Mouse (Mus musculus) forebrain, embryonic 16.5 days (tissue): ENCODE results near the gene Rnaseh2b. TPM values are rescaled to one million over a fixed set of nuclear protein-coding genes. Genes with fewer than 3 reads are reported as not detected.

Source experiments
- ATAC-seq: fragments of 200-750 bp; cut with Nextera tagmentation; 2 replicates; pipeline ENCODE4 v1.8.0; 2017; ENCODE audit warnings: mild to moderate bottlenecking, moderate library complexity
- H3K27ac ChIP-seq: fragments of 300-500 bp; sonication (generic); 2 replicates; pipeline ENCODE4 v1.5.1; 2014; ENCODE audit warnings: low read length, control low read depth
- H3K27me3 ChIP-seq: fragments of 300-500 bp; sonication (generic); replicated peaks from 2 replicates; pipeline ENCODE4 v1.6.1; 2014; ENCODE audit warnings: low read length; ENCODE audit not compliant: control insufficient read depth, insufficient read depth
- H3K36me3 ChIP-seq: fragments of 300-500 bp; sonication (generic); 2 replicates; pipeline ENCODE4 v1.6.1; 2014; ENCODE audit not compliant: control insufficient read depth, insufficient read depth
- H3K4me1 ChIP-seq: fragments of 300-500 bp; sonication (generic); replicated peaks from 2 replicates; pipeline ENCODE4 v1.6.1; 2014; ENCODE audit warnings: low read length; ENCODE audit not compliant: control insufficient read depth, insufficient read depth
- H3K4me2 ChIP-seq: fragments of 300-500 bp; sonication (generic); 2 replicates; pipeline ENCODE4 v1.6.1; 2014; ENCODE audit warnings: mild to moderate bottlenecking, low read length, control low read depth
- H3K4me3 ChIP-seq: fragments of 300-500 bp; sonication (generic); replicated peaks from 2 replicates; pipeline ENCODE4 v1.5.1; 2014; ENCODE audit warnings: mild to moderate bottlenecking, low read length, control low read depth
- H3K9ac ChIP-seq: fragments of 300-500 bp; sonication (generic); replicated peaks from 2 replicates; pipeline ENCODE4 v1.6.1; 2014; ENCODE audit warnings: low read depth, low read length, control low read depth
- H3K9me3 ChIP-seq: fragments of 300-500 bp; sonication (generic); 2 replicates; pipeline ENCODE4 v1.6.1; 2016; ENCODE audit warnings: low read length; ENCODE audit not compliant: control insufficient read depth
- WGBS: fragments of 180-500 bp; shearing (Covaris S2); extraction: QIAGEN DNeasy Blood & Tissue Kit; methylation state at CpG from one replicate; pipeline ENCODE4 v1.1.7; 2014; 5-methylcytosine and 5-hydroxymethylcytosine counted together
- polyA plus RNA-seq: library from polyadenylated mRNA; unstranded; fragments of >200 nt; fragmentation: Nextera tagmentation; extraction: Ambion mirVana; gene quantifications from 2 replicates; pipeline ENCODE4 v1.2.1, GENCODE M21; 2015

The Rnaseh2b gene
- polyA plus RNA-seq, 1 experiment from 2014 or later = 47.9 TPM

- H3K9ac ChIP-seq = no peak overlapping the region
- H3K4me3 ChIP-seq = no peak overlapping the region
- no peak overlapping the region for H3K27ac ChIP-seq
- no peaks in the 10 kb centered on the region for H3K36me3 ChIP-seq
- WGBS = 86% methylated on average over 6 of the region's 6 CpGs
- no peak overlapping the region for H3K4me2 ChIP-seq
- ATAC-seq = no peak
- no peaks in the 10 kb centered on the region for H3K27me3 ChIP-seq
- H3K9me3 ChIP-seq = no peaks in the 10 kb centered on the region
- H3K4me1 ChIP-seq = peaks cover 3% of the 10 kb centered on the region
These were observed 78.4 kb downstream of the Rnaseh2b start for GRCm38 (mm10) chr14:62370819-62371218.

GRCm38 (mm10) chr14:62374001-62374400 is 81.6 kb downstream of the Rnaseh2b start:
- Histone ChIP-seq H3K27me3 (no peaks in the 10 kb centered on the region), H3K36me3 (peaks cover 3% of the 10 kb centered on the region; the same call in 1 of the 2 replicates), H3K4me1 (peaks cover 6% of the 10 kb centered on the region), H3K27ac (no peak overlapping the region), H3K4me3 (no peak overlapping the region), H3K9me3 (no peaks in the 10 kb centered on the region), H3K4me2 (no peak overlapping the region), H3K9ac (no peak overlapping the region)
- WGBS = 75% methylated on average over 10 of the region's 10 CpGs
- ATAC-seq = no peak

GRCm38 (mm10) chr14:62375694-62376093 is 83.3 kb downstream of the Rnaseh2b start:
- H3K27ac ChIP-seq = peak overlapping the region; percentile 9; the same call in 1 of the 2 replicates
- no peak overlapping the region for H3K4me2 ChIP-seq
- peaks cover 3% of the 10 kb centered on the region; the same call in 1 of the 2 replicates for H3K36me3 ChIP-seq
- H3K9me3 ChIP-seq = no peaks in the 10 kb centered on the region
- peak; percentile 45; the same call in 1 of the 2 replicates for ATAC-seq
- no peaks in the 10 kb centered on the region for H3K27me3 ChIP-seq
- H3K4me1 ChIP-seq = peaks cover 6% of the 10 kb centered on the region
- no peak overlapping the region for H3K4me3 ChIP-seq
- no peak overlapping the region for H3K9ac ChIP-seq

DNA sequence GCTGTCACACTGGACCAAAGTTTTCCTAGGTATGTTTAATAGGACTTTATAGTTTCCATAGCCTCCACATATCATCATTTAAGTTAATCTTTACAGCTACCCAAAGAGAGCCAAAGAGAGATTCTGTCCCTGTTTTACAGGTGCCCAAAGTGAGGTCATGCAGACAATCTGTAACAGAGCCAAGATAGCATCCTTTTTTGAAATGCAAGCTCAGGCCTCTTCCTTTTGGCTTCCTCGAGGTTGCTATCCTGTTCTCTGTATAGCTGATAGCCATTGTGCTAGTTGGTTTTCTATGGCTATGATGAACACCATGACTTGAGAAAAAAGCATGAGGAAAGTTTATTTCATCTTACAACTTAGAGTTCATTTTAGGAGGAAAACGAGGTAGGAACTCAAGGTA is 83.7 kb downstream of the Rnaseh2b start:
- Histone ChIP-seq H3K9ac (no peak overlapping the region), H3K4me1 (peaks cover 6% of the 10 kb centered on the region), H3K4me3 (no peak overlapping the region), H3K9me3 (no peaks in the 10 kb centered on the region), H3K36me3 (peaks cover 3% of the 10 kb centered on the region; the same call in 1 of the 2 replicates), H3K27ac (peak overlapping the region; percentile 9; the same call in 1 of the 2 replicates), H3K27me3 (no peaks in the 10 kb centered on the region), H3K4me2 (no peak overlapping the region)
- 79% methylated on average over 2 of the region's 2 CpGs for WGBS
- no peak for ATAC-seq

GRCm38 (mm10) chr14:62379391-62379790 is 87.0 kb downstream of the Rnaseh2b start:
- Histone ChIP-seq H3K9me3 (no peaks in the 10 kb centered on the region), H3K36me3 (peaks cover 3% of the 10 kb centered on the region; the same call in 1 of the 2 replicates), H3K27me3 (no peaks in the 10 kb centered on the region), H3K4me3 (no peak overlapping the region), H3K4me2 (no peak overlapping the region), H3K4me1 (peaks cover 6% of the 10 kb centered on the region), H3K9ac (no peak overlapping the region), H3K27ac (no peak overlapping the region)
- no peak for ATAC-seq
- 98% methylated on average over 2 of the region's 2 CpGs for WGBS

DNA sequence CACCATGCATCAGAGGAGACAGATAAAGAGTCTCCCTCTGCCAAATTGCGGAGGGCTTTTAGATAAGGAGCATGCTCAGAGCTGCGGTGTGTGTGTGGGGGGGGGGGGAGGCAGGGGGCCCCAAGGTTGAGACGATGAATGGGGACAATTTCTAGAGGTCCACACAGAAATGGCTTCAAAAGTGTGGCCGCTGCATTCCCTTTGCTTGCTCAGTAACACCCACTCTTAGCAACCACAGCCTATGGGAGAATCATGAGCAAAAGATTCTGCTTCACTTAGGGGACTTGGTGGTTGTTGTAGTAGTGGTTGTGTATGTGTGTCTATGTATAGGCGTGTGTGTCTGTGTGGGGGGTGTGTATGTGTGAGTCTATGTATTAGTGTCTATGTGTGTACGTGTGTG is 88.2 kb downstream of the Rnaseh2b start:
- no peak for ATAC-seq
- Histone ChIP-seq H3K9me3 (no peaks in the 10 kb centered on the region; the same call in 1 of the 2 replicates), H3K4me3 (no peak overlapping the region), H3K9ac (no peak overlapping the region), H3K4me2 (no peak overlapping the region), H3K4me1 (peaks cover 6% of the 10 kb centered on the region), H3K27ac (no peak overlapping the region), H3K27me3 (no peaks in the 10 kb centered on the region), H3K36me3 (peaks cover 3% of the 10 kb centered on the region; the same call in 1 of the 2 replicates)
- 64% methylated on average over 6 of the region's 6 CpGs for WGBS

DNA sequence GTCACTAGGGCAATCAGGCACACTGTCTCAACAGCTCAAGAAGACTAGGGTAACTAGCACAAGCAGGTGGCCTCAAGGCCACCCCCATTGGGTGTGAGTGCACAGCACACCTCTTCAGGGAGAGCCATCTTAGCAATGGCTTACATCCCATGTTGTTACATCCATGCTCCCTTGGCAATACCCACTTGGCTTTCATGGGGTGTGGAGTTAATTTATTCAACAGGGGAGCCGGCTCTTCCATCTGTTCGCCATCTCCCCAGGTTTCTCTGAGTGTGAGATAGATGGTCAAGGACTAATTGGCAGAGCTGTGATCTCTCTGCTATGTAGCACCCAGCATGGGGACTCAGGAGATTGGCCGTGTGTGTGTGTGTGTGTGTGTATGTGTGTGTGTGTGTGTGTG is 90.7 kb downstream of the Rnaseh2b start:
- no peak overlapping the region for H3K9ac ChIP-seq
- no peak overlapping the region for H3K4me3 ChIP-seq
- peak; percentile 72 for ATAC-seq
- H3K9me3 ChIP-seq = peaks cover 3% of the 10 kb centered on the region; the same call in 1 of the 2 replicates
- no peaks in the 10 kb centered on the region for H3K4me1 ChIP-seq
- 58% methylated on average over 3 of the region's 3 CpGs for WGBS
- H3K4me2 ChIP-seq = no peak overlapping the region
- no peaks in the 10 kb centered on the region for H3K27me3 ChIP-seq
- H3K27ac ChIP-seq = no peak overlapping the region
- no peaks in the 10 kb centered on the region for H3K36me3 ChIP-seq

- H3K27ac ChIP-seq = no peak overlapping the region
- no peak overlapping the region for H3K9ac ChIP-seq
- no peaks in the 10 kb centered on the region for H3K36me3 ChIP-seq
- no peak overlapping the region for H3K4me3 ChIP-seq
- no peak for ATAC-seq
- 91% methylated on average over 3 of the region's 3 CpGs for WGBS
- peaks cover 5% of the 10 kb centered on the region for H3K4me1 ChIP-seq
- no peaks in the 10 kb centered on the region for H3K27me3 ChIP-seq
- H3K4me2 ChIP-seq = no peak overlapping the region
- peaks cover 3% of the 10 kb centered on the region; the same call in 1 of the 2 replicates for H3K9me3 ChIP-seq
These were observed 91.5 kb downstream of the Rnaseh2b start for GRCm38 (mm10) chr14:62383786-62384299.

GRCm38 (mm10) chr14:62389064-62389728 is 96.8 kb downstream of the Rnaseh2b start:
- Histone ChIP-seq H3K4me2 (peak overlapping the region; percentile 27; the same call in 1 of the 2 replicates), H3K4me1 (peaks cover 27% of the 10 kb centered on the region), H3K27me3 (no peaks in the 10 kb centered on the region), H3K4me3 (no peak overlapping the region), H3K9ac (no peak overlapping the region), H3K9me3 (peaks cover 3% of the 10 kb centered on the region; the same call in 1 of the 2 replicates), H3K36me3 (no peaks in the 10 kb centered on the region), H3K27ac (peak overlapping the region; percentile 76)
- WGBS = 6% methylated on average over 6 of the region's 6 CpGs
- peak; percentile 94 for ATAC-seq
